Mouse (Mus musculus) forebrain, embryonic 15.5 days (tissue): ENCODE results near the gene Cdk17. TPM values are rescaled to one million over a fixed set of nuclear protein-coding genes. Genes with fewer than 3 reads are reported as not detected.
A peak's percentile ranks its signal among the peaks of the same experiment; 100 is the strongest.

Experiments
- ATAC-seq: fragments of 200-750 bp; cut with Nextera tagmentation; replicated peaks from 2 replicates; pipeline ENCODE4 v1.8.0; 2017; ENCODE audit warnings: mild to moderate bottlenecking, moderate TSS enrichment, moderate library complexity
- H3K27ac ChIP-seq: fragments of 300-500 bp; sonication (generic); replicated peaks from 2 replicates; pipeline ENCODE4 v1.5.1; 2015; ENCODE audit warnings: mild to moderate bottlenecking, inconsistent platforms
- H3K27me3 ChIP-seq: fragments of 300-500 bp; sonication (generic); 2 replicates; pipeline ENCODE4 v1.6.1; 2015; ENCODE audit warnings: inconsistent platforms
- H3K36me3 ChIP-seq: fragments of 300-500 bp; sonication (generic); 2 replicates; pipeline ENCODE4 v1.6.1; 2015; ENCODE audit warnings: mild to moderate bottlenecking, inconsistent platforms
- H3K4me1 ChIP-seq: fragments of 300-500 bp; sonication (generic); 2 replicates; pipeline ENCODE4 v1.6.1; 2015; ENCODE audit warnings: inconsistent platforms
- H3K4me2 ChIP-seq: fragments of 300-500 bp; sonication (generic); replicated peaks from 2 replicates; pipeline ENCODE4 v1.6.1; 2015; ENCODE audit warnings: mild to moderate bottlenecking, inconsistent platforms
- H3K4me3 ChIP-seq: fragments of 300-500 bp; sonication (generic); 2 replicates; pipeline ENCODE4 v1.5.1; 2015; ENCODE audit warnings: mild to moderate bottlenecking, inconsistent platforms
- H3K9ac ChIP-seq: fragments of 300-500 bp; sonication (generic); replicated peaks from 2 replicates; pipeline ENCODE4 v1.6.1; 2015; ENCODE audit warnings: mild to moderate bottlenecking, inconsistent platforms
- H3K9me3 ChIP-seq: fragments of 300-500 bp; sonication (generic); 2 replicates; pipeline ENCODE4 v1.6.1; 2016; ENCODE audit warnings: inconsistent platforms
- WGBS: fragments of 180-500 bp; shearing (Covaris S2); methylation state at CpG from one replicate; pipeline ENCODE4 v1.1.7; 2015; ENCODE audit warnings: mixed read lengths; 5-methylcytosine and 5-hydroxymethylcytosine counted together
- polyA plus RNA-seq: library from polyadenylated mRNA; unstranded; fragments of >200 nt; fragmentation: Nextera tagmentation; extraction: Ambion mirVana; gene quantifications from 2 replicates; pipeline ENCODE4 v1.2.1, GENCODE M21; 2015

Cdk17 gene
- polyA plus RNA-seq, 1 experiment from 2014 or later = 57.3 TPM

GRCm38 (mm10) chr10:93272986-93273982, 112.6 kb downstream of the Cdk17 start:
- Histone ChIP-seq H3K27me3 (no peaks in the 10 kb centered on the region), H3K4me2 (no peak overlapping the region), H3K4me1 (peaks cover 47% of the 10 kb centered on the region), H3K36me3 (no peaks in the 10 kb centered on the region), H3K9ac (no peak overlapping the region), H3K9me3 (no peaks in the 10 kb centered on the region), H3K4me3 (no peak overlapping the region), H3K27ac (peak overlapping the region; percentile 52)
- ATAC-seq = no peak
- 63% methylated on average over 14 of the region's 14 CpGs for WGBS

GRCm38 (mm10) chr10:93274277-93274696, 113.6 kb downstream of the Cdk17 start:
- Histone ChIP-seq H3K9me3 (no peaks in the 10 kb centered on the region), H3K4me1 (peaks cover 47% of the 10 kb centered on the region)
- no peak for ATAC-seq

GRCm38 (mm10) chr10:93275212-93276136, 114.8 kb downstream of the Cdk17 start:
- H3K9me3 ChIP-seq = no peaks in the 10 kb centered on the region
- WGBS = 13% methylated on average over 25 of the region's 25 CpGs

More at GRCm38 (mm10) chr10:93274277-93274696, 113.6 kb downstream of the Cdk17 start:
- H3K4me3 ChIP-seq = no peak overlapping the region
- H3K4me2 ChIP-seq = no peak overlapping the region
- H3K27me3 ChIP-seq = no peaks in the 10 kb centered on the region
- peak overlapping the region; percentile 89 for H3K27ac ChIP-seq
- H3K9ac ChIP-seq = no peak overlapping the region
- no peaks in the 10 kb centered on the region for H3K36me3 ChIP-seq
- 70% methylated on average over 2 of the region's 2 CpGs for WGBS

DNA sequence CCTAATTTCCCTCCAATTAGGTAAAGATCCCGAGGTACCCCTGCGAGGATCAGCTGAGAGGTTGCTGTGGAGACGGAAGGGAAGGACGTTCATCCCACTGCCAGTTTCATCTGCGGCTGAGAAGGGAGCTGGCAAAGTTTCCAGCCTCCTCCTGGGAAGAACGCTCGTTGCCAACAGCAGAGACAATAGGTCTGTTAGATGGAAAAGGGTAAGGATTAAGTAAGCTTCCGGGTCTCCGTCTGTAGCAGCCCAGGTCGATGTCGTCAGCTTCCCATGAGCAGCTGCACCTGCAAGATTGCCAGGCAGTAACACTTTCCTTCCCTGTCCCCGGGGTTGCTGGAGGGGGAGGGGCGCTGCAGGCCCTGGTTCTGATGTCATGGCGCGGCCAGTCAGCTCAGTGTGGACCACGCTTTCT, 115.7 kb downstream of the Cdk17 start:
- no peaks in the 10 kb centered on the region for H3K9me3 ChIP-seq
- ATAC-seq = peak; percentile 62
- H3K9ac ChIP-seq = peak overlapping the region; percentile 36
- peak overlapping the region; percentile 89 for H3K27ac ChIP-seq
- H3K27me3 ChIP-seq = no peaks in the 10 kb centered on the region
- H3K4me2 ChIP-seq = peak overlapping the region; percentile 54
- peak overlapping the region; percentile 37 for H3K4me3 ChIP-seq
- WGBS = 2% methylated on average over 16 of the region's 16 CpGs
- H3K4me1 ChIP-seq = peaks cover 49% of the 10 kb centered on the region
- H3K36me3 ChIP-seq = no peaks in the 10 kb centered on the region

More at GRCm38 (mm10) chr10:93275212-93276136, 114.8 kb downstream of the Cdk17 start:
- peak overlapping the region; percentile 54 for H3K4me2 ChIP-seq
- no peak overlapping the region for H3K9ac ChIP-seq
- H3K4me1 ChIP-seq = peaks cover 42% of the 10 kb centered on the region
- peak overlapping the region; percentile 89 for H3K27ac ChIP-seq
- no peaks in the 10 kb centered on the region for H3K36me3 ChIP-seq
- peak overlapping the region; percentile 37 for H3K4me3 ChIP-seq
- no peaks in the 10 kb centered on the region for H3K27me3 ChIP-seq
- ATAC-seq = peak; percentile 93

- H3K4me3 ChIP-seq = peak overlapping the region; percentile 37
- no peaks in the 10 kb centered on the region for H3K9me3 ChIP-seq
- peak overlapping the region; percentile 54 for H3K4me2 ChIP-seq
- H3K9ac ChIP-seq = peak overlapping the region; percentile 36
- peak overlapping the region; percentile 89 for H3K27ac ChIP-seq
- no peaks in the 10 kb centered on the region for H3K27me3 ChIP-seq
- WGBS = 37% methylated on average over 9 of the region's 9 CpGs
- no peaks in the 10 kb centered on the region for H3K36me3 ChIP-seq
- ATAC-seq = no peak
- H3K4me1 ChIP-seq = peaks cover 51% of the 10 kb centered on the region
These were observed 116.2 kb downstream of the Cdk17 start for GRCm38 (mm10) chr10:93276857-93277256.

DNA sequence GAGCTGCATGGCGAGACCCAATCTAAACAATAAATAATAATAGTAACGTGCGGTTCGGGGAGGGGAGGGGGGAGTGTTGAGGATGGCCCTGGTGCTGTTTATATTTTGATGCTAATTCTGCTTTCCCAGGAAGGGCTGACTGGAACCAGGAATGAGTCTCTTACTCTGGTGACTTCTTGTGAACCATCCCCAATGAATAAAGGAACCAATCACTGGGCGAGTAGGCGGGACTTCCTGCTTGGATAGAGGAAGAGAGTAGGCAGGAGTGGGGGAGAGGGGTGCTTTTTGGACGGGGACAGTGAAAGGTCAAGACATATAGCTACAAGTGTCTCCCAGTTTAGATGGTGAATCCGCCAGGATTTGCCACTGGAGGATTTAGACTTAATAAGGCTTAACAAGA, 117.7 kb downstream of the Cdk17 start:
- no peaks in the 10 kb centered on the region for H3K36me3 ChIP-seq
- ATAC-seq = no peak
- no peaks in the 10 kb centered on the region for H3K27me3 ChIP-seq
- H3K9me3 ChIP-seq = no peaks in the 10 kb centered on the region
- no peak overlapping the region for H3K27ac ChIP-seq
- WGBS = 85% methylated on average over 8 of the region's 8 CpGs
- no peak overlapping the region for H3K9ac ChIP-seq
- no peak overlapping the region for H3K4me2 ChIP-seq
- H3K4me1 ChIP-seq = peaks cover 61% of the 10 kb centered on the region
- H3K4me3 ChIP-seq = no peak overlapping the region

GRCm38 (mm10) chr10:93279062-93279461, 118.4 kb downstream of the Cdk17 start:
- 89% methylated on average over 9 of the region's 9 CpGs for WGBS
- peaks cover 63% of the 10 kb centered on the region for H3K4me1 ChIP-seq
- H3K4me3 ChIP-seq = no peak overlapping the region
- no peak for ATAC-seq
- H3K36me3 ChIP-seq = no peaks in the 10 kb centered on the region
- no peak overlapping the region for H3K27ac ChIP-seq
- H3K27me3 ChIP-seq = no peaks in the 10 kb centered on the region
- H3K9me3 ChIP-seq = no peaks in the 10 kb centered on the region
- H3K4me2 ChIP-seq = no peak overlapping the region
- H3K9ac ChIP-seq = no peak overlapping the region

DNA sequence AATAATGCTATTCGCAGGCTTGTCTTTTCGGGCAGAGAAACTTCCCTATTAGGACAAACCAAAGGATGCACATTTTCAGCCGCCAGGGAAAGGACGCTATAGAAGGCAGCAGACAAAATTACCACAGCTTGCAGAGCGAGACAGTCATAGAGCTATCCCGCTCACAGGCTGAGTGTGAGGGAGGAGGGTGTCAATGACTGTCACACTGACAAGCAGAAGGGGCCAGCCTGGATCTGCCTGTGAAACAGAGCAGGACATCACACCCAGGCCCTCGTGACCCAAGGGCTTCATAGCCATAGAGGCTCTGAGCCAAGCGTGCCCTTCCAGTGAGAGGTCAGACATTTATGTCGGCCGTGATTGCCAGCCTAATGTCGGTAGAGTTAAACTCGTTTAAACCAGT, 119.9 kb downstream of the Cdk17 start:
- no peaks in the 10 kb centered on the region for H3K27me3 ChIP-seq
- no peaks in the 10 kb centered on the region for H3K9me3 ChIP-seq
- H3K4me1 ChIP-seq = peaks cover 48% of the 10 kb centered on the region
- 67% methylated on average over 12 of the region's 12 CpGs for WGBS
- no peak overlapping the region for H3K27ac ChIP-seq
- no peak overlapping the region for H3K4me3 ChIP-seq
- H3K9ac ChIP-seq = no peak overlapping the region
- no peak for ATAC-seq
- H3K36me3 ChIP-seq = no peaks in the 10 kb centered on the region
- H3K4me2 ChIP-seq = no peak overlapping the region

DNA sequence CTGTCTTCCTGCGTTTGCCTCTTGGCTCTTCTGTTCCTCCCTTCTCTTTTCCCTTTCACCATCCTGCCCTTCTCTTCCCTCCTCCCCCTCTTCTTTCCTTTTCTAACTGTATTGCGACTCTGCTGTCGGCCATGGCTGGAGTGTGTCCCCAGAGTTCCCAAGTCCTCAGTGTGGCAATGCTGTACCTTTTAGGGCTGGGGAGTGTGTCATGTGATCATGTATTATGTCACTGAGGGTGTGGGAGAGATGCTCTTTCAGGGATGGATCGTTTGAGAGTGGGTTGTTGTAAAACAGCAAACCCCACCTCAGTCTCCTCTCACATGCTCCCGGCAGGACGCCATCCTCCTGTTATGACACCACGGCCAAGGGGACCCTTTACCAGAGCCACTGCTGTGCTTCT, 120.4 kb downstream of the Cdk17 start:
- Histone ChIP-seq H3K4me2 (no peak overlapping the region), H3K9ac (no peak overlapping the region), H3K27ac (0 out of 2 replicates have a peak overlapping the region, but pooled peaks have one; percentile 15), H3K27me3 (no peaks in the 10 kb centered on the region), H3K4me3 (no peak overlapping the region), H3K9me3 (no peaks in the 10 kb centered on the region), H3K36me3 (no peaks in the 10 kb centered on the region), H3K4me1 (peaks cover 43% of the 10 kb centered on the region)
- no peak for ATAC-seq
- WGBS = 69% methylated on average over 7 of the region's 7 CpGs

- Histone ChIP-seq H3K9ac (no peak overlapping the region), H3K4me2 (no peak overlapping the region), H3K27ac (peak overlapping the region; percentile 47), H3K4me1 (peaks cover 28% of the 10 kb centered on the region), H3K4me3 (no peak overlapping the region), H3K36me3 (no peaks in the 10 kb centered on the region), H3K27me3 (no peaks in the 10 kb centered on the region), H3K9me3 (no peaks in the 10 kb centered on the region)
- peak; percentile 41 for ATAC-seq
- 11% methylated on average over 12 of the region's 12 CpGs for WGBS
These were observed 121.9 kb downstream of the Cdk17 start for GRCm38 (mm10) chr10:93282526-93282964.

GRCm38 (mm10) chr10:93283258-93283657, 122.6 kb downstream of the Cdk17 start:
- H3K4me2 ChIP-seq = no peak overlapping the region
- no peaks in the 10 kb centered on the region for H3K27me3 ChIP-seq
- no peaks in the 10 kb centered on the region for H3K9me3 ChIP-seq
- no peak overlapping the region for H3K4me3 ChIP-seq
- H3K4me1 ChIP-seq = peaks cover 29% of the 10 kb centered on the region
- no peak for ATAC-seq
- H3K27ac ChIP-seq = peak overlapping the region; percentile 47
- H3K36me3 ChIP-seq = no peaks in the 10 kb centered on the region
- 64% methylated on average over 4 of the region's 4 CpGs for WGBS
- H3K9ac ChIP-seq = no peak overlapping the region
